Mouse (Mus musculus): ENCODE measurements at regions not wholly inside any gene's neighbourhood (a gene's known extent, or its start where the extent isn't known, plus 50 kb on each side); places are given as distances from the start of the nearest gene placed in this dataset.

GRCm38 (mm10) chr12:16001811-16002210, 185.1 kb upstream of the Trib2 start:
- no peak for ATAC-seq

GRCm38 (mm10) chr12:16001225-16001624, 184.5 kb upstream of the Trib2 start:
- ATAC-seq = no peak
- H3K27ac ChIP-seq (ENCODE audit: low read depth, low read length) = no peak overlapping the region
- WGBS = 90% methylated on average over 5 of the region's 5 CpGs
- no peak overlapping the region for H3K4me3 ChIP-seq (ENCODE audit: low read length)
- peaks cover 4% of the 10 kb centered on the region; the same call in 1 of the 2 replicates for H3K9me3 ChIP-seq (ENCODE audit: control insufficient read depth, low read length)
- no peaks in the 10 kb centered on the region for H3K4me1 ChIP-seq (ENCODE audit: control insufficient read depth, insufficient read depth, low read depth, low read length)
- no peaks in the 10 kb centered on the region for H3K36me3 ChIP-seq (ENCODE audit: control insufficient read depth, insufficient read depth, low read length)
- H3K4me2 ChIP-seq (ENCODE audit: low read length) = no peak overlapping the region
- H3K27me3 ChIP-seq (replicated peaks; ENCODE audit: control insufficient read depth, insufficient read depth, low read length) = no peaks in the 10 kb centered on the region
- H3K9ac ChIP-seq (ENCODE audit: low read depth, low read length) = no peak overlapping the region

More at GRCm38 (mm10) chr12:16001811-16002210, 185.1 kb upstream of the Trib2 start:
- Histone ChIP-seq H3K4me2 (ENCODE audit: low read length) (no peak overlapping the region), H3K4me3 (ENCODE audit: low read length) (no peak overlapping the region), H3K9me3 (ENCODE audit: control insufficient read depth, low read length) (peaks cover 4% of the 10 kb centered on the region; the same call in 1 of the 2 replicates), H3K36me3 (ENCODE audit: control insufficient read depth, insufficient read depth, low read length) (no peaks in the 10 kb centered on the region), H3K27me3 (replicated peaks; ENCODE audit: control insufficient read depth, insufficient read depth, low read length) (no peaks in the 10 kb centered on the region), H3K4me1 (ENCODE audit: control insufficient read depth, insufficient read depth, low read depth, low read length) (no peaks in the 10 kb centered on the region), H3K27ac (ENCODE audit: low read depth, low read length) (no peak overlapping the region), H3K9ac (ENCODE audit: low read depth, low read length) (no peak overlapping the region)
- 88% methylated on average over 7 of the region's 7 CpGs for WGBS

GRCm38 (mm10) chr12:15998331-15998730, 181.6 kb upstream of the Trib2 start:
- peaks cover 4% of the 10 kb centered on the region; the same call in 1 of the 2 replicates for H3K9me3 ChIP-seq (ENCODE audit: control insufficient read depth, low read length)
- H3K4me1 ChIP-seq (ENCODE audit: control insufficient read depth, insufficient read depth, low read depth, low read length) = no peaks in the 10 kb centered on the region
- no peak overlapping the region for H3K27ac ChIP-seq (ENCODE audit: low read depth, low read length)
- H3K36me3 ChIP-seq (ENCODE audit: control insufficient read depth, insufficient read depth, low read length) = no peaks in the 10 kb centered on the region
- no peak overlapping the region for H3K9ac ChIP-seq (ENCODE audit: low read depth, low read length)
- H3K4me2 ChIP-seq (ENCODE audit: low read length) = no peak overlapping the region
- H3K27me3 ChIP-seq (replicated peaks; ENCODE audit: control insufficient read depth, insufficient read depth, low read length) = no peaks in the 10 kb centered on the region
- no peak overlapping the region for H3K4me3 ChIP-seq (ENCODE audit: low read length)
- no peak for ATAC-seq

DNA sequence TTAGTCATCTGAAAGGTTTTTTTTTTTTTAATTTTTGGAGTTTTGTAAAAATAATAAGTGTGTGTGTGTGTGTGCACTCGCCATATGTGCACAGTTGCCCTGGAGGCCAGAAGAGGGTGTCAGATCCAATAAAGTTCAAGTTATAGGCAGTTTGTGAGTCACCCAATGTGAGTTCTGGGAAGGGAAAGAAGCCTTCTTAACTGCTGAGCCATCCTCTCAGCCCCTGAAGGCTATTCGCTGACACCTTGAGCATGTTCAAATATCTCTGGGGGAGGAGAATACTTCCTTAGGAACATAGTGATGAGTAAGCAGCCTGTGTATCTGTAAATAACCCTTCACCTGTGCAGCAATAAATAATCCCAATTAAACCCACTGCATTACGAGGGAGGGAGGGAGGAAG, 177.1 kb upstream of the Trib2 start:
- no peaks in the 10 kb centered on the region for H3K27me3 ChIP-seq (replicated peaks; ENCODE audit: control insufficient read depth, insufficient read depth, low read length)
- no peaks in the 10 kb centered on the region for H3K4me1 ChIP-seq (ENCODE audit: control insufficient read depth, insufficient read depth, low read depth, low read length)
- H3K36me3 ChIP-seq (ENCODE audit: control insufficient read depth, insufficient read depth, low read length) = no peaks in the 10 kb centered on the region
- H3K4me2 ChIP-seq (ENCODE audit: low read length) = no peak overlapping the region
- no peak for ATAC-seq
- no peak overlapping the region for H3K4me3 ChIP-seq (ENCODE audit: low read length)
- WGBS = 85% methylated on average over 3 of the region's 3 CpGs
- no peak overlapping the region for H3K27ac ChIP-seq (ENCODE audit: low read depth, low read length)
- H3K9ac ChIP-seq (ENCODE audit: low read depth, low read length) = no peak overlapping the region
- peaks cover 4% of the 10 kb centered on the region; the same call in 1 of the 2 replicates for H3K9me3 ChIP-seq (ENCODE audit: control insufficient read depth, low read length)

DNA sequence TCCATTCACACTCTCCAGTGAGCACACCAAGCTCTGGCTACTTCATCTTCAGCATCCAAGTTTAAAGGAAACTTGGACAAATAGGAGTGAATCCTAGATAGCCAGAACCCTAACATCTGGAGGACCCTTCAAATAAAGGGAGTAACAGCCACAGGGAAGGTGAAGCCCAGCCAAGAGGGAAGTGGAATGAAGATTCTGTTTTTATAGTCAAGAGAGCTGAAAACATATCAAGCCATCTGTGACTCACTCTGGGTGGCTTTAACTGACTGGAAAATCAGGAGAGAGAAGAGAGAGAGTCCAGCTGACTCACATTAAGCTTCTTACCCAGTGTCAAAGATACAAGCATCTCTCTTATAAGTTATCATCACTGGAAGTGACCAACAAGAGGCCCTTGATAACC, 169.6 kb upstream of the Trib2 start:
- Histone ChIP-seq H3K36me3 (ENCODE audit: control insufficient read depth, insufficient read depth, low read length) (no peaks in the 10 kb centered on the region), H3K9ac (ENCODE audit: low read depth, low read length) (no peak overlapping the region), H3K27me3 (replicated peaks; ENCODE audit: control insufficient read depth, insufficient read depth, low read length) (no peaks in the 10 kb centered on the region), H3K4me1 (ENCODE audit: control insufficient read depth, insufficient read depth, low read depth, low read length) (no peaks in the 10 kb centered on the region), H3K4me2 (ENCODE audit: low read length) (no peak overlapping the region), H3K4me3 (ENCODE audit: low read length) (no peak overlapping the region), H3K9me3 (ENCODE audit: control insufficient read depth, low read length) (no peaks in the 10 kb centered on the region), H3K27ac (ENCODE audit: low read depth, low read length) (no peak overlapping the region)
- no peak for ATAC-seq

GRCm38 (mm10) chr12:15985649-15986048, 168.9 kb upstream of the Trib2 start:
- 93% methylated on average over 2 of the region's 2 CpGs for WGBS

GRCm38 (mm10) chr12:15983591-15984300, 167.0 kb upstream of the Trib2 start:
- Histone ChIP-seq H3K36me3 (ENCODE audit: control insufficient read depth, insufficient read depth, low read length) (no peaks in the 10 kb centered on the region), H3K4me1 (ENCODE audit: control insufficient read depth, insufficient read depth, low read depth, low read length) (no peaks in the 10 kb centered on the region), H3K4me2 (ENCODE audit: low read length) (no peak overlapping the region), H3K9ac (ENCODE audit: low read depth, low read length) (no peak overlapping the region), H3K27me3 (replicated peaks; ENCODE audit: control insufficient read depth, insufficient read depth, low read length) (no peaks in the 10 kb centered on the region), H3K27ac (ENCODE audit: low read depth, low read length) (no peak overlapping the region), H3K4me3 (ENCODE audit: low read length) (no peak overlapping the region), H3K9me3 (ENCODE audit: control insufficient read depth, low read length) (no peaks in the 10 kb centered on the region)
- WGBS = 82% methylated on average over 11 of the region's 11 CpGs
- no peak for ATAC-seq

More at GRCm38 (mm10) chr12:15985649-15986048, 168.9 kb upstream of the Trib2 start:
- no peaks in the 10 kb centered on the region for H3K9me3 ChIP-seq (ENCODE audit: control insufficient read depth, low read length)
- no peaks in the 10 kb centered on the region for H3K36me3 ChIP-seq (ENCODE audit: control insufficient read depth, insufficient read depth, low read length)
- H3K4me3 ChIP-seq (ENCODE audit: low read length) = no peak overlapping the region
- H3K9ac ChIP-seq (ENCODE audit: low read depth, low read length) = no peak overlapping the region
- no peaks in the 10 kb centered on the region for H3K4me1 ChIP-seq (ENCODE audit: control insufficient read depth, insufficient read depth, low read depth, low read length)
- no peaks in the 10 kb centered on the region for H3K27me3 ChIP-seq (replicated peaks; ENCODE audit: control insufficient read depth, insufficient read depth, low read length)
- no peak overlapping the region for H3K27ac ChIP-seq (ENCODE audit: low read depth, low read length)
- H3K4me2 ChIP-seq (ENCODE audit: low read length) = no peak overlapping the region
- ATAC-seq = no peak

DNA sequence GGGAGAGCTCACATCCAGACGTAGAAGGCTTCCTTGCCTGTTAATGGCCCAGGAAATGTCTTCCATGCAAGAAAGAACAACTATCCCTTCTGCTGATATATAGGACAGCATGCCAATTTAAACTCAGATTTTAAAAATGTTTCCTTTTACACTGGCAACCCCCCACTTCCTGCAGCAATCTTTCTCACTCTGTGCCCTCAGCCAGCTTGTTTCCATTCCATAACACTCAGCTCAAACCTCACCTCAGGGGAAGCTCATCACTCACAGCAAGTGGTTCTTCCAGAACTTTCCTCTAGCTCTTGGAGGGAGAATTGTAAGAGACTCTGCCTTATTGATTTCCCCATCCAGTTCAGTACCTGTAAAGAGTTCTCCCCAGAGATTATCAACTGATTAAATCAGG, 165.0 kb upstream of the Trib2 start:
- no peak for ATAC-seq
- Histone ChIP-seq H3K36me3 (ENCODE audit: control insufficient read depth, insufficient read depth, low read length) (no peaks in the 10 kb centered on the region), H3K4me1 (ENCODE audit: control insufficient read depth, insufficient read depth, low read depth, low read length) (no peaks in the 10 kb centered on the region), H3K4me2 (ENCODE audit: low read length) (no peak overlapping the region), H3K9me3 (ENCODE audit: control insufficient read depth, low read length) (no peaks in the 10 kb centered on the region), H3K9ac (ENCODE audit: low read depth, low read length) (no peak overlapping the region), H3K27ac (ENCODE audit: low read depth, low read length) (no peak overlapping the region), H3K4me3 (ENCODE audit: low read length) (no peak overlapping the region), H3K27me3 (replicated peaks; ENCODE audit: control insufficient read depth, insufficient read depth, low read length) (no peaks in the 10 kb centered on the region)
- WGBS = 41% methylated on average over 1 of the region's 1 CpGs

- 94% methylated on average over 7 of the region's 7 CpGs for WGBS
- ATAC-seq = no peak
- H3K9ac ChIP-seq (ENCODE audit: low read depth, low read length) = no peak overlapping the region
Measured at GRCm38 (mm10) chr12:15979233-15979632, 162.5 kb upstream of the Trib2 start.

More at GRCm38 (mm10) chr12:15979233-15979632, 162.5 kb upstream of the Trib2 start:
- H3K36me3 ChIP-seq (ENCODE audit: control insufficient read depth, insufficient read depth, low read length) = no peaks in the 10 kb centered on the region
- H3K4me2 ChIP-seq (ENCODE audit: low read length) = no peak overlapping the region
- no peaks in the 10 kb centered on the region for H3K4me1 ChIP-seq (ENCODE audit: control insufficient read depth, insufficient read depth, low read depth, low read length)
- H3K27ac ChIP-seq (ENCODE audit: low read depth, low read length) = no peak overlapping the region
- H3K9me3 ChIP-seq (ENCODE audit: control insufficient read depth, low read length) = no peaks in the 10 kb centered on the region
- no peaks in the 10 kb centered on the region for H3K27me3 ChIP-seq (replicated peaks; ENCODE audit: control insufficient read depth, insufficient read depth, low read length)
- no peak overlapping the region for H3K4me3 ChIP-seq (ENCODE audit: low read length)

Measured in hindbrain, embryonic 16.5 days (tissue).